Mouse (Mus musculus) kidney, postnatal 0 days (tissue): ENCODE measurements around the gene Gm26620. TPM values are rescaled to one million over a fixed set of nuclear protein-coding genes. Genes with fewer than 3 reads are reported as not detected.

Experiments
- ATAC-seq: fragments of 200-750 bp; cut with Nextera tagmentation; replicated peaks from 2 replicates; pipeline ENCODE4 v1.8.0; 2017; ENCODE audit warnings: low read depth, moderate number of reproducible peaks, moderate TSS enrichment, moderate library complexity; ENCODE audit not compliant: low FRiP score
- DNase-seq: peaks from one replicate; pipeline ENCODE4 v3.0.0-alpha.2; 2016; ENCODE audit warnings: low spot score
- H3K27ac ChIP-seq: fragments of 300-500 bp; sonication (generic); 2 replicates; pipeline ENCODE4 v1.5.1; 2014; ENCODE audit warnings: mild to moderate bottlenecking
- H3K27me3 ChIP-seq: fragments of 300-500 bp; sonication (generic); 2 replicates; pipeline ENCODE4 v1.6.1; 2014; ENCODE audit warnings: low read length, mixed read lengths; ENCODE audit not compliant: insufficient read depth
- H3K36me3 ChIP-seq: fragments of 300-500 bp; sonication (generic); 2 replicates; pipeline ENCODE4 v1.6.1; 2014; ENCODE audit warnings: low read length, mixed read lengths; ENCODE audit not compliant: insufficient read depth
- H3K4me1 ChIP-seq: fragments of 300-500 bp; sonication (generic); replicated peaks from 2 replicates; pipeline ENCODE4 v1.6.1; 2014; ENCODE audit warnings: antibody characterized with exemption, low read length, mixed read lengths; ENCODE audit not compliant: insufficient read depth
- H3K4me2 ChIP-seq: fragments of 300-500 bp; sonication (generic); 2 replicates; pipeline ENCODE4 v1.6.1; 2014; ENCODE audit warnings: mild to moderate bottlenecking, low read length, moderate library complexity, mixed read lengths
- H3K4me3 ChIP-seq: fragments of 300-500 bp; sonication (generic); replicated peaks from 2 replicates; pipeline ENCODE4 v1.5.1; 2014; ENCODE audit warnings: low read depth, low read length
- H3K9ac ChIP-seq: fragments of 300-500 bp; sonication (generic); 2 replicates; pipeline ENCODE4 v1.6.1; 2014; ENCODE audit warnings: low read depth, low read length
- H3K9me3 ChIP-seq: fragments of 300-500 bp; sonication (generic); replicated peaks from 2 replicates; pipeline ENCODE4 v1.6.1; 2016; ENCODE audit warnings: low read length, inconsistent platforms, mixed read lengths
- CTCF ChIP-seq: IDR thresholded peaks from 2 replicates; pipeline ENCODE4 v1.5.1; 2016; ENCODE audit warnings: antibody characterized with exemption, low read depth, mild to moderate bottlenecking, moderate library complexity
- WGBS: fragments of 180-500 bp; shearing (Covaris S2); extraction: QIAGEN DNeasy Blood & Tissue Kit; methylation state at CpG from one replicate; pipeline ENCODE4 v1.1.7; 2014; 5-methylcytosine and 5-hydroxymethylcytosine counted together
- polyA plus RNA-seq: library from polyadenylated mRNA; unstranded; fragments of >200 nt; fragmentation: Nextera tagmentation; extraction: Ambion mirVana; gene quantifications from 2 replicates; pipeline ENCODE4 v1.2.1, GENCODE M21; 2015

The Gm26620 gene
- polyA plus RNA-seq, 1 experiment from 2014 or later, result 2.1 TPM

GRCm38 (mm10) chr1:170903485-170903884 is 18.6 kb downstream of the Gm26620 start:
- H3K9ac ChIP-seq, result no peak overlapping the region
- no peaks in the 10 kb centered on the region for H3K9me3 ChIP-seq
- no peak overlapping the region for H3K27ac ChIP-seq
- peaks cover 11% of the 10 kb centered on the region; the same call in 1 of the 2 replicates for H3K4me1 ChIP-seq
- WGBS, result 45% methylated on average over 5 of the region's 5 CpGs
- ATAC-seq (no peak), DNase-seq (no peak)
- H3K4me2 ChIP-seq, result no peak overlapping the region
- TF ChIP-seq CTCF, result no peak
- H3K4me3 ChIP-seq, result no peak overlapping the region
- peaks cover 15% of the 10 kb centered on the region for H3K27me3 ChIP-seq
- H3K36me3 ChIP-seq, result no peaks in the 10 kb centered on the region

GRCm38 (mm10) chr1:170907111-170907455 is 22.2 kb downstream of the Gm26620 start:
- peak overlapping the region; percentile 78 for H3K4me2 ChIP-seq
- H3K4me3 ChIP-seq, result peak overlapping the region; percentile 28
- 24% methylated on average over 11 of the region's 11 CpGs for WGBS
- H3K9ac ChIP-seq, result 0 out of 2 replicates have a peak overlapping the region, but pooled peaks have one; percentile 20
- peaks cover 19% of the 10 kb centered on the region for H3K27me3 ChIP-seq
- TF ChIP-seq CTCF, result no peak
- no peak overlapping the region for H3K27ac ChIP-seq
- DNase-seq, result no peak
- ATAC-seq, result no peak
- H3K4me1 ChIP-seq, result peaks cover 11% of the 10 kb centered on the region; the same call in 1 of the 2 replicates
- H3K36me3 ChIP-seq, result no peaks in the 10 kb centered on the region
- H3K9me3 ChIP-seq, result no peaks in the 10 kb centered on the region

- H3K36me3 ChIP-seq, result no peaks in the 10 kb centered on the region
- DNase-seq, result peak; percentile 31
- H3K9ac ChIP-seq, result peak overlapping the region; percentile 20
- peak overlapping the region; percentile 78 for H3K4me2 ChIP-seq
- ATAC-seq, result peak; percentile 54
- no peak for TF ChIP-seq CTCF
- peaks cover 11% of the 10 kb centered on the region; the same call in 1 of the 2 replicates for H3K4me1 ChIP-seq
- H3K9me3 ChIP-seq, result no peaks in the 10 kb centered on the region
- H3K27ac ChIP-seq, result no peak overlapping the region
- peak overlapping the region; percentile 28 for H3K4me3 ChIP-seq
- under 1% methylated on average over 71 of the region's 71 CpGs for WGBS
- H3K27me3 ChIP-seq, result peaks cover 19% of the 10 kb centered on the region
These were observed 22.8 kb downstream of the Gm26620 start for GRCm38 (mm10) chr1:170907456-170908191.

- H3K4me1 ChIP-seq, result peaks cover 11% of the 10 kb centered on the region; the same call in 1 of the 2 replicates
- H3K4me3 ChIP-seq, result peak overlapping the region; percentile 28
- H3K27me3 ChIP-seq, result peaks cover 19% of the 10 kb centered on the region
- WGBS, result 5% methylated on average over 21 of the region's 21 CpGs
- peak overlapping the region; percentile 19; the same call in 1 of the 2 replicates for H3K9ac ChIP-seq
- ATAC-seq, result peak; percentile 13; the same call in 1 of the 2 replicates
- peak overlapping the region; percentile 78 for H3K4me2 ChIP-seq
- no peak overlapping the region for H3K27ac ChIP-seq
- DNase-seq, result no peak
- no peaks in the 10 kb centered on the region for H3K36me3 ChIP-seq
- no peaks in the 10 kb centered on the region for H3K9me3 ChIP-seq
- TF ChIP-seq CTCF, result no peak
These were observed 23.5 kb downstream of the Gm26620 start for GRCm38 (mm10) chr1:170908341-170908740.

GRCm38 (mm10) chr1:170911907-170912660 is 27.2 kb downstream of the Gm26620 start:
- Histone ChIP-seq H3K4me2 (no peak overlapping the region), H3K27me3 (peaks cover 18% of the 10 kb centered on the region), H3K36me3 (no peaks in the 10 kb centered on the region), H3K4me1 (peaks cover 11% of the 10 kb centered on the region; the same call in 1 of the 2 replicates), H3K9ac (no peak overlapping the region), H3K27ac (no peak overlapping the region), H3K9me3 (no peaks in the 10 kb centered on the region), H3K4me3 (no peak overlapping the region)
- DNase-seq (no peak), ATAC-seq (no peak)
- 85% methylated on average over 11 of the region's 11 CpGs for WGBS
- no peak for TF ChIP-seq CTCF

GRCm38 (mm10) chr1:170912891-170913615 is 28.2 kb downstream of the Gm26620 start, which contains the start of gene Fcrlb:
TSS of gene Fcrlb (minus strand) at chr1:170912941.
- Histone ChIP-seq H3K4me3 (no peak within 1 kb of the TSS), H3K4me2 (no peak within 1 kb of the TSS), H3K9me3 (no peaks in the 10 kb centered on the region), H3K9ac (no peak within 1 kb of the TSS), H3K27me3 (peaks cover 8% of the 10 kb centered on the region; the same call in 1 of the 2 replicates), H3K36me3 (no peaks in the 10 kb centered on the region), H3K27ac (no peak within 1 kb of the TSS), H3K4me1 (0 out of 2 replicates have a peak, but pooled peaks cover 4% of the 10 kb centered on the region)
- DNase-seq (no peak), ATAC-seq (no peak)
- TF ChIP-seq CTCF, result no peak
- WGBS, result 68% methylated on average over 5 of the region's 5 CpGs
